Mouse (Mus musculus): ENCODE results near the gene Cdc42ep5.

Cdc42ep5 gene

DNA sequence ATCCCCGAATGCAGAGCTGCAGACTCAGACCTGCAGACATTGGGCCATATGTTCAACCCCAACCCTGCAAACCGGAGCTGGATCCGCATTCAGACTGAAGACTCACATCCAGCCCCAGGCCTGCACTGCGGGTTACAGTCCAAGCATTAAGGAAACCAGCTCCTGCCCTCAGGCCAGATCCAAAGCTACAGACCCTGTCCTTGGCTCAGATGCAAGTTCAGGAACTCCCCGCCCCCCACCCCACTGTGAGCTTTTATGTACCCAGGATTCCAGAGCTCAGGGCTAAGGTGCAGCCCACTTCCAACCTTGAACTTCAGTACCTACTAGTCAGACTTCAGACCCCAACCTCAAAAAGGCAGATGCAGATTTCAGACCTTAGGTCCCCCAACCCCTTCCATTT lies 39.8 kb downstream of the Cdc42ep5 start:
- DNase-seq, result no peak

DNA sequence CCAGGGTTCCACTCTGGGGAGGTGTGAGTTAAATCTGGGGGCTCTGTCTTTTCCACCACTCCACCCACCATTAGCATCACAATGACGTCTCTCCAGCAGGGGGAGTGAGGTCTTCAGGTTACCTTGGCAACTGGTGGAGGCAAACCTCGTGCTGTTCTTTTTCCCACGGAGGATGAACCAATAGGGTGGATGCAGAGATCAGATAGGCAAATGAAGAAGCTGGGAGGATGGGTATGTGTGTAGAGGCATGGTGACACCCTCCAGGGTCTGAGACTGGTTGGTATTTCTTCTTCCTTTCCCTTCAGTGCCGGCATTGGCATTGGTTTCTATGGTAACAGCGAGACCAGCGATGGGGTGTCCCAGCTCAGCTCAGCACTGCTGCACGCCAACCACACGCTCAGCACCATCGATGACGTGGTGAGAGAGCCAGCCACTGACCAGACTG lies 40.3 kb downstream of the Cdc42ep5 start:
- DNase-seq, result no peak

DNA sequence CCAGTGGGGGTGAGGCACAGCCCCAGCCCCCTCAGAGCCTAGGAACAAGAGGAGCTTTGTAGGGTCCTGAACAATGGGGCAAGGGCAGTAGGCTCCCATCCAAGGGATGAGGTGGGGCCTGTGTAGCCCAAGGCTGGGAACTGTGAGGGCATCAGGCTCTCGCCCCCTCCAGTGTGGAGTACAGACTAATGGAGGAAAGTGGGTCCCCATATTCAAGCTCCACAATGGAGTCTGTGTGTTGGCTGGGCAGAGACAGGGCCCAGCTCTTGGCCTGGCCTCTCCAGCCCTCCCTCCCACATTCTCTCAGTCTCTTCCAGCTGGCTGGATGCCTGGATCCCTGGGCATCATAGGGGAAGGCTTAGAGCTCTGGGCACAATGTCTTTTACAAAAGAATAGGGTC lies 40.9 kb downstream of the Cdc42ep5 start:
- DNase-seq, result no peak

- DNase-seq, result no peak
Observed at GRCm38 (mm10) chr7:4122783-4123182, 41.9 kb downstream of the Cdc42ep5 start.

DNA sequence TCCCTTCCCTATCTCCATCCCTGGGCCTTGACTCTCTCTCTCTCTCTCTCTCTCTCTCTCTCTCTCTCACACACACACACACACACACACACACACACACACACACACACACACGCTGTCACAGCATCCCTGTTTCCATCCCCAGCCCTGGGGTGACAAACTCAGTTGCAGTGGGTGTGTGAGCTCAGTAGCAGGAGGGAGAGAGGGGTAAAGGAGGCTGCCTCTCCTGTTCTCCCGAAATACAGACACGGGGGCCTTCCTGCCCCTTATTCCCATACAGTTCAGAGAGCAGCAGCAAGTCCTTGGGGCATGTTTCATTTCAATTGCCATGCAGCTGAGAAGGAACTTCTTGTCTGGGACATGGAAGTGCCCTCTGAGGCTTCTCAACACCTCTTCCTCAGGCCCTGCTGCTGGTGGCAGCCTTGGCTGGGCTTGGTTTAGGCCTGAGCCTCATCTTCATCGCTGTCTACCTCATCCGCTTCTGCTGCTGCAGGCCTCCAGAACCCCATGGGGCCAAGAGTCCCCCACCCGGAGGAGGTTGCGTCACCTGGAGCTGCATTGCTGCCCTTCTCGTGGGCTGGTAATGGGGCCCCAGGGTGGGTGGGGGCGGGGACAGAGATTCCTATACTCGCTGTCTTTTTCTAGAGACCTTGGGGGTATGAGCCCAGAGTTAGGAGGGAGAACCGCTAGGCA lies 42.4 kb downstream of the Cdc42ep5 start:
- DNase-seq, result no peak

GRCm38 (mm10) chr7:4119976-4120921 lies 44.4 kb downstream of the Cdc42ep5 start:
- no peak for DNase-seq

GRCm38 (mm10) chr7:4119344-4119902 lies 45.2 kb downstream of the Cdc42ep5 start, which contains the start of gene Ttyh1:
Gene Ttyh1 (plus strand): TSS chr7:4119408.
- DNase-seq, result no peak

DNA sequence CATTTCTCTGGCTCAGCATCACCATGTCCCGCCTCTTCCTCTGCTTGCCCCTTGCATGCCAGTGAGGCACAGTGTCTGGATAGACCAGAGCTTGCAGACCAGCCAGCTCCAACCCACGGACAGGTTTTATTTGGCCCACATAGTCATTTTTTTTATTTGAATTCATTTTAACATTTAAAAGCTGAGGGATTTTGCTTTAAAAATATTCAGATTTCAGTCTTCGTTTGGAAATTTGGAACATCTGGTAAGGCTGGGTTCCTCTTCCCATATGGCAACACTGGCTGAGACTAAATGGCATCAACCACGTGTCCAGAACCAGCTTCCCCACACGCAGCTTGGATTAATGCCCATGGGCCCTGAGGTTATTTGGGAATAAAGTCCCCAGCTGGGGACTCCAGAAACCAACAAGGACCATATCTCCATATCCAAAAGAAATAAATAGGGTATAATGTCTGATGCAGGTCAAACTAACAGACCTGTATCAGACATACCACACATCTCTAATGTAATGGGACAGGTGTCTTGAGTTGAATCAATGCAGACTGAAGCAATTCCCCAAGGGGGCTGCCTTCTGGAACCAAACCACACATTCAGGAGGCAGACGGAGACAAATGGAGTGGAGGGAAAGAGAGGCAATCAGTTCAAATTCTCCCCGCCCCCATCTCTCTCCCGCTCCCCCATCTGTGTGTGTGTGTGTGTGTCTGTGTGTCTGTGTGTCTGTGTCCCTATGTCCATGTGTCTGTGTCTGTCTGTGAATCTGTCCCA lies 47.4 kb downstream of the Cdc42ep5 start:
- DNase-seq, result no peak

DNA sequence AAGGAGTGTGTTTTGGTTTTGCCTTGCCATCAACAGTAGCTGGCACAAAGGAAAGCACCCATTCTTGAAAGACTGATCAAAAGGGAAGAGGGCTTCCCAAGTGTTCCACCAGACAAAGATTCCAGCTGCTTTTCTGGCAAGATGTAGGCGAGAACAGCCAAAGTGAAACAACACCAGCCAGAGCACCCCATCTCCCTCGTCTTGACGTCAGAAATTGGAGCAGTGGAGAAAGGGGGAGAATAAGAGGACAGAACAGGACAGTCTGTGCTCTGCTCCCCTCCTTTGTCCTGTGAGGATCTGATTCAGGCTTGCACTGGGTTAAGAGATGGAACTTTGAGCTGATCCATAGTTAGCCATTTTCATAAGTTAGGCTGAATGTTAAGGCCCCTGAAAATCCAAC lies 52.9 kb downstream of the Cdc42ep5 start:
- DNase-seq, result no peak

- peak; percentile 28 for DNase-seq
Observed at GRCm38 (mm10) chr7:4103411-4103810, 61.2 kb downstream of the Cdc42ep5 start.

All from lung, postnatal 14 days (tissue).